Mouse (Mus musculus) c-Kit-positive CD71-positive TER-119-negative erythroid progenitor cells, embryonic 14.5 days (primary cell): ENCODE data around the gene Sptb.

Source experiments
- DNase-seq: peaks from one replicate; pipeline ENCODE4 v3.0.0-alpha.2; 2013; ENCODE audit warnings: low read depth

Gene Sptb

GRCm38 (mm10) chr12:76608241-76608640 is 102.1 kb downstream of the Sptb start:
- no peak for DNase-seq

- no peak for DNase-seq
Measured at GRCm38 (mm10) chr12:76605837-76606236, 104.5 kb downstream of the Sptb start.

- DNase-seq = no peak
Measured at GRCm38 (mm10) chr12:76604546-76604945, 105.8 kb downstream of the Sptb start.

GRCm38 (mm10) chr12:76603779-76604178 is 106.6 kb downstream of the Sptb start:
- DNase-seq = no peak

GRCm38 (mm10) chr12:76598196-76598928 is 112.0 kb downstream of the Sptb start:
- no peak for DNase-seq

GRCm38 (mm10) chr12:76597577-76598100 is 112.7 kb downstream of the Sptb start:
- DNase-seq = no peak

- peak; percentile 46 for DNase-seq
Measured at GRCm38 (mm10) chr12:76596292-76597023, 113.9 kb downstream of the Sptb start.

- no peak for DNase-seq
Measured at GRCm38 (mm10) chr12:76595830-76596229, 114.5 kb downstream of the Sptb start.

GRCm38 (mm10) chr12:76594556-76594955 is 115.8 kb downstream of the Sptb start:
- no peak for DNase-seq

GRCm38 (mm10) chr12:76593839-76594322 is 116.5 kb downstream of the Sptb start:
- DNase-seq = peak; percentile 85

GRCm38 (mm10) chr12:76593254-76593653 is 117.1 kb downstream of the Sptb start:
- DNase-seq = no peak

- peak; percentile 57 for DNase-seq
Measured at GRCm38 (mm10) chr12:76592213-76592612, 118.1 kb downstream of the Sptb start.

- DNase-seq = no peak
Measured at GRCm38 (mm10) chr12:76591037-76591436, 119.3 kb downstream of the Sptb start.

- DNase-seq = no peak
Measured at GRCm38 (mm10) chr12:76589531-76589930, 120.8 kb downstream of the Sptb start.

- DNase-seq = no peak
Measured at GRCm38 (mm10) chr12:76587357-76587756, 123.0 kb downstream of the Sptb start.

GRCm38 (mm10) chr12:76585028-76585427 is 125.3 kb downstream of the Sptb start:
- no peak for DNase-seq

- no peak for DNase-seq
Measured at GRCm38 (mm10) chr12:76583454-76583853, 126.9 kb downstream of the Sptb start.

- DNase-seq = no peak
Measured at GRCm38 (mm10) chr12:76582841-76583240, 127.5 kb downstream of the Sptb start.

GRCm38 (mm10) chr12:76582139-76582538 is 128.2 kb downstream of the Sptb start:
- DNase-seq = no peak

GRCm38 (mm10) chr12:76579806-76580205 is 130.5 kb downstream of the Sptb start:
- no peak for DNase-seq

GRCm38 (mm10) chr12:76578465-76578864 is 131.9 kb downstream of the Sptb start:
- DNase-seq = no peak

GRCm38 (mm10) chr12:76577858-76578257 is 132.5 kb downstream of the Sptb start:
- DNase-seq = no peak

GRCm38 (mm10) chr12:76576806-76577205 is 133.5 kb downstream of the Sptb start:
- DNase-seq = no peak
